Mouse (Mus musculus) 3T3-L1 (cell line): Measurements from ENCODE around the gene Gpr137b.
"Not testable (repeated sequence)": the region's sequence is repeated elsewhere in the genome, so short reads cannot be mapped to it uniquely, and the experiment has no call there.

ENCODE experiments used
- DNase-seq: peaks from one replicate; pipeline ENCODE4 v3.0.0-alpha.2; 2015; ENCODE audit warnings: low read depth, low spot score

Gene Gpr137b

DNA sequence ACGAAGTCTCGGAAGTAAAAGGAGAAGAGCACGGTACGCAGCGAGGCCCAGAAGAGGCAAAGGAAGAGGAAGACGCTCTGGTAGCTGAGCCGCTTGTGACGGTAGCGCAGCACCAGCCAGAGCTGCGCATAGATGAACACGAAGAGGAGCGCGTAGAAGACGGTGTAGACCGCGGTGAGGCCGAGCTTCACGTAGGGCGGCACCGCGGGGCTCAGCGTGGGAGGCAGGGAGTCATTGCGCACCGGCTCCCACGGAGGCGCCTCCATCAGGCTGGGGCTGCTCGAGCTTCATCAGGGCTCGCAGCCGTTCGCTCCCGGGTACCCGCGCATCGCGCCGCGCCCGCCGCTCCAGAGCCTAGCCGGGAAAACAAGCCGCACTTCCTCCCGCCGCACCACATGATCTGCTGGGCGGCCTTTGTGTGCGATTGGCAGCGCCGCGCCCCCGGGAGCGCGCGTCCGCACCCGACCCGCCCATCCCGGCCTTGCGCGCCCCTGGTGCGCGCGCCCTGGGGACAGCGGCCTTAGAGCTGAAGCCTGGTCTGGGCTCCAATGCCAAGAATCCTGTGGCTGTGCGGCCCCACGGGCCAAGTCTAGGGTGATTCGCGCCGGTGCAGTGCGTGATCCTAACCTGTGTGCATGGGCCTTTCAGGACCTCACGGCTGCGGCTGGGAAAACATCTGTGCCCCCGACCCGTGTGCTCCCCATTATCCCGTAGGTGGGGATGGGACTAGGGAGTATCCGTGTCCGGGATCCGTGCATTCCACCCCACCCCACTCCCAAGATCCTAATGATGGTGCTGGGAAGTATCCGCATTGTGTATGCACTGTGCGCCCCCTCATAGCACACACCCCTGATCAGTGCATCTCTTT lies at the start of gene Gpr137b:
Gpr137b (minus strand) TSS at position 787 of the 868 bp plus-strand sequence.
- peak; percentile 43 for DNase-seq

DNA sequence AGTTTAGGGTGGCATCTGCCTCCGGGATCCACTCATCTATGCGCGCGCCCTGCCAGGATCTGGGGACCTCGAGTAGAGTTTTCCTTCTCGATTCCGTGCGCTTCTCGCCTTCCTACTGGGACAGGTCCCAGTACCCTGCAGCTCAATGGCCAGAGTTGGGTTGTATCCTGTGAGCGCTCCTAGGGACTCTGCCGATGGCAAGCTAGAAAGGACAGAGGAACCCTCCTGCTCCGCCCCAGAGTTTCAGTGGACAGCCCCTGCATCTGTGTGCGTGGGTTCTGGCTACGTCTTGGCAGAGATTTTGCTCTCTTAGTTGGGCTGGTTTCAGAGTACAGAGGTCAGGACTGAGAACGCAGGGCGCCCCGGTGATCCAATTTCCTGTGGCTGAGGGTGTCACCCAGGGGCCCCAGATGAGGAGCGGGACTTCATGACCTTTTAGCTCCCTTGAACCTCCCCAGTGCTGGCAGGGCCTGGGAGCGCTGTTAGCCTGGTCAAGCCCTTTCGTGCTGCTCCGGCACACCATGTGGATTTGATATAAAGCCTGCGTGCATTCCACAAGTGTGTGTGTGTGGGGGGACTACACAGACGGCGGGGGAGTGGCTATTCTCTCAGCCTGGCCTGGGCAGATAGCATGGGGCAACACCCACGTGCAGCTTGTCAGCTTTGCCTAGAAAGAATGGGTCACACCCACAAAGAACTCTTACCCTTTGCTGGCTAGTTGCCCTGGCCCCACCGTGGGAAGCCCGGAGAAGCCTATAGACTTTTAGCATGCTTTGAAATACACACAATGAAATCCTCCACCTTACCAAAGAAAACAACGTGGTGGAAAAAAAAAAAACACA lies 44.5 kb upstream of the Gpr137b start:
- peak; percentile 73 for DNase-seq

DNA sequence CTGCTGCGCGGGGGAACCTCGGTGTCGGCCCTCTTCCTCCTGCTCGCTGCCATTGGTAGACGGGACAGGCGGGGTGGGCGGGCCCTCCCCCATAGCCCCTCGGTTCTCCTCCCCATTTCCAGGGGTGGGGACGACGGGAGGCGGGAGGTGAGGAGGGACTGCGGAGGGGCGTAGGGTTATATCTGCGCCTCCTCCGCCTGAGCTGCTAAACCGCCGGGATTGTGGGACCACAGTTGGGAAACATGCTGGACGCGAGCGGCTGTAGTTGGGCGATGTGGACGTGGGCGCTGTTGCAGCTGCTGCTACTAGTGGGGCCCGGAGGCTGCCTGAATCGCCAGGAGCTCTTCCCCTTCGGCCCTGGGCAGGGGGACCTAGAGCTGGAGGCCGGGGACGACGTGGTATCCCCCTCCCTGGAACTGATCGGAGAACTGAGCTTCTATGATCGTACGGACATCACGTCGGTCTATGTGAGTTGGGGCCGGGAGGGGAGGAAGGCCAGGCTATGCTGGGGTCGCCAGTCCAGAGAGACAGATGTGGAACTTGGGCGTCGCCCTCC lies 43.7 kb upstream of the Gpr137b start, which contains the start of gene Nid1:
Nid1 (plus strand) TSS at position 92 of the 556 bp plus-strand sequence.
- DNase-seq: peak; percentile 25

DNA sequence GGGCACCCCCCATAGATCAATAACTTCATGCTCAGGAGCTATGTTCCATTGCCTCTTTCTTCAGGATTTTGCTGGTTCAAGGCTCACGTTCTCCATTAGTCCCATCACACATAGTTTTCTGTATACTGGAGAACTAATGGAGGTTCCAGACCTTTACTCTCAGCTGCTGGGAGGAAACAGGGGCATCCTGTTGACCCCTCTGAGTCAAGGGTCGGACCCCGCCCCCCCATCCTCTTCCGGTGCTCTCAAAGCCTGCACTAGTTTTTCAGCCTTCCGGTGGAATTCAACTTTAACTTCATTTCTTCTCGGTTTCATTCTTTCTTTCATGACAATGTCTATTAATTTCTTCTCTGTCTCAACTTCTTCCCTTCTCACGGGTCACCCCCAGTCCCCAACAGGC lies 42.3 kb upstream of the Gpr137b start:
- DNase-seq: not testable (repeated sequence)

DNA sequence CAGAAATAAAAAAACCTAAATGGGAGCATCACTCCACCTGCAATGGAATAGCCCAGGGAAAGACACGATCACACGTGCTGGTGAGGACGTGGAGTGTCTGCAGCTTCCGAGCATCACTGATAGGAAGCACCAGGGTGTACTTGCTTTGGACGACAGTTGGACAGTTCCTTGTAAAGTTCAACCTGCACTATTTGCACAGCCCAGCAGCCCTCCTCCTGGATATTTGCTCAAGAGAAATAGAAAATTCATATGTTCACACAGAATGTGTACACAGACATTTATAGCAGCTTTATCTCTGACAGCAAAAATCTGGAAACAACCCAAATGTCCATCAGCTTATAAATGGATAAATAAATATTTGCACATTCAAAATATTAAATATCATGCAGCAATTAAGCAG lies 29.5 kb upstream of the Gpr137b start:
- DNase-seq: not testable (repeated sequence)

DNA sequence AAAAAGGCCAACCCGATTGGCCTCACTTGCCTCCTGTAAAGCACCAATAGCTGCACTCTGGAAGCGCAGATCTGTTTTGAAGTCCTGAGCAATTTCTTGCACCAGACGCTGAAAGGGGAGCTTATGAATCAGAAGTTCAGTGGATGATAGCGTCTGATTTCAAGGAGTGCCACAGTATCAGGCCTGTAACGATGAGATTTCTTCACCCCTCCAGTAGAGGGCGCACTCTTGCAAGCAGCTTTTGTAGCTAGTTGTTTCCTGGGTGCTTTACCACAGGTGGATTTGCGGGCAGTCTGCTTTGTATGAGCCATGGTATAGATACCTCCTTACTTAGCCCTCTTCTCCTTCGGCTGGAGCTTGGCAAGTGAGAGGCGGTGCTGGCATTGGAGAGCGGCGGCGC lies 25.0 kb upstream of the Gpr137b start:
- DNase-seq: not testable (repeated sequence)

DNA sequence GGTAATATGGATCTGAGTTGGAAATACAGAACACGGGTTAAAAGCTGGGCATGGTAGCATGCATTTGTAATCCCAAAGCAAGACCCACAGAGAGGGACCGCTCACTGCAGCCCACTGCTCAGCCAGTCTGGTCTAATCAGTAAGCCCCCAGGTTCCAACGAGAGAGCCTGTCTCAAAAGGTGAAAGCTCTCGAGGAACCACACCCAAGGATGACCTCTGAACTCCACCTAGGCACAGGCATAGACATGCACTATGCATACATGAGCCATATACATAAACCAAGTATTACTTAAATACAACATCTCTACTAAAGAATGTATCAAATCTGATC lies 22.2 kb upstream of the Gpr137b start:
- not testable (repeated sequence) for DNase-seq

DNA sequence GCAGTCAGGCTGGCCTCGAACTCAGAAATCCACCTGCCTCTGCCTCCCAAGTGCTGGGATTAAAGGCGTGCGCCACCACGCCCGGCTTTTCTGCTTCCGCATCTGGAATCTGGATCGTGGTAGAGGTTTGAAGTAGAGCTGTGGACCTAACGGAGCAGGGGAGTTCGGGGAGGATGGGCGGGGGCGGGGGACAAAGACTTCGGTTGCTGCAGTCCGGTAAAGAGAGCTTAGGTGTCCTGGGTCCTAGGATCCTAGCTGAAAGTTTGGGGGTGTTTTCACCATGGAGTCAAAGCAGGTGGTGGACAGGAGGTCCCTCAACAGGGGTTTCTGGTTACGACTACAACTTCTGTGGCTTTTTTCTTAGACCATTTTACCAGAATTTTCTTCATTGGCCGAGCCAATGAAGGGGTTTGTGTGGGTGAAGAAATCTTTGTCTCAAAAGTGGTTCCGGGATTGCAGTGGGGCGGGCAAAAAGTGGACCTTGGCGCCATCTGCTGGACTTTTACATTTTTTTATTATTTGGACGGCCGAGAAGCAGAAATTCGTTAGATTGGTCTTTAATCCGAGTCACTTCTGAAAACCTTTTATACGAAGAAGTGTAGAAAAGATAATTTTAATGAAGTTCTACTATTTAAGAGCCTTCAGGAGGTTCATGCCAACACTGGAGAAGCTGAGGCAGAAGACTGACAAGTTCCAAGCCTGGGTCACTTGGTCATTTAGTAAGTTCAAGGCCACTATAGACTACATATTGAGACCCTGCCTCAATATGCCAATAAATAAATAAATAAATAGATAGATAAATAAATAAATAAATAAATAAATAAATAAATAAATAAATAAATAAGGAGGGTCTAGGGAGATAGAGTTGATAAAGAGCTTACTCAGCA lies 21.5 kb upstream of the Gpr137b start:
- DNase-seq: peak; percentile 76

DNA sequence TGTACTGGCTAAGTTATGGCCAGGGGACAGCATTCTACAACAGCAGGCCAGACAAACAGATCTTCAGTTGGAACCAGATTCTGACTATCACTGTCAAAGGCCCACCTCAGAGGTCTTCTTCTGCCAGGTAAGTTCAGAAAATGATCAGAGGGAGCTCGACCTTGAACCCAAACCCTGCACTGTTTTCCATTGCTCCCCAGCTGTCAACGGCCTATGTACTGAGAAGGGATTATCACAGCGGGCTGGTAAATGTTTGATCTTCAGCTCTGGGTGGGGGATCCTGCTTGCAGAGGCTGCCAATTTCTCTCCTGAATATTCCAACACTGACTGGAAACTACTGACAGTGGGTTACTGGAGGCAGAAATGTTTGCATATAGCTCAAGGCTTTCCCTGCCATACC lies 20.4 kb upstream of the Gpr137b start:
- DNase-seq: no peak

DNA sequence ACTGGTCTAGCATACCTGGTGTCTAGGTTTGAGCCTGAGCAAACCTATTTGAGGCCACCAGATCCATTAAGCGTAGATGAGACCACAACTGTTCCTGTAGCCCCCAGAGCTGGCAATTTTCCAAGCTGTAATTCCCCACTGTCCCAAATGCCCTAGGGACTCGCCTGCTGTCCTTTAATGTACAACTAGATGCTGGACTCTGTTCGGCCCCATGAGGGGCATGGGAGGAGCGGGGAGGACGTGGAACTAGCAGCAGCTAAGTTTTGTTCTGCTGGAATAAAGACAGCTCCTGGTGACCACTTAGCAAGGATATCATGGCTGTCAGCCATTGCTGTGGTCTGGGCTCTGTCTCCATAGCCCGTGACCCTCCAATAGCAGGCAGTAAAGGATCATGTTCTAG lies 11.7 kb upstream of the Gpr137b start:
- not testable (repeated sequence) for DNase-seq

DNA sequence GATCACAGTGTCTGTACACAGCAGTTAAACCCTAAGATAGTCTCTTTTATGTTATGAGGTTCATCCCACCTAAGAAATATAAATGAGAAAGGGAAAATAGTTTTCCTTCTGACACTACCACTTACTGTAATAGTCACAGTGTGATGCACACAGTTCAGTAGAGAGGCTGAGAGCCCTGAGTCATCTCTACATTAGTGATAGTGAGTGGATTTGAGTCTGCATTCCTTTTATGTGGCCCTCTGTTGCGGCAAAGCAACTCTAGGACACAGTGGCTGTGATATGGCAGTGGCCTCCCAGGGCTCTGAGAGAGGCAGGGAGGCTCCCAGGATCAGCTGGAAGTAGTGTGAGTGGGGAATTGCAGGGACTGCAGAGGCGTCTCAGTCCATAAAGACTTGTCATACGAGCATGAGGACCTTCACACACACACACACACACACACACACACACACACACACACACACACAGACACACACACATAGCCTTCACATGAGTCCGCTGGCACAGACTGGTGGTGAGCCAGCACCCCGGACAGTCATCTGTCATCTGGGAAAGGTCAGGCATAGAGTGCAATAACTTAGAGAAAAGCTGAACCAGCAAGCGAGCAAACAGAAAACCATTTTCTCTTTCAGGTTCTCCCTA lies 10.8 kb upstream of the Gpr137b start:
- not testable (repeated sequence) for DNase-seq

DNA sequence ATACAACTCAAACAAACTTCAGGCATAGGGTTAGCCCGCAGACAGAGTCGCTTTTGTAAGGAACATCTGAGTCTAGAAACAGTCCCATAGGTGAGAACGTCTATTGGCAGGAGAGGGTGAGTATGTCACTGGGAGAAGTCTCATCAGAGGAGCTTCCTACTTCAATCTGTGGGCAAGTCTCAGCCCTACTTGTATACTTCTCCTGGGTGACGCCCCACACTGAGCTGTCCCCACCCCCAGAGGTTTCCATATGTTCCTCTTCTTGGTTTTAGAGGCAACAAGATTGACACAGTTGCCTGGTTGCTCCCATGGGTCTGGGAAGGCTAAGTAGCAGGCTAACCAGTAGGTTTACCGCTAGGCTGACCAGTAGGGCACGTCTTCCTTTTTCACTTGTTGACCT lies 10.0 kb upstream of the Gpr137b start:
- not testable (repeated sequence) for DNase-seq

DNA sequence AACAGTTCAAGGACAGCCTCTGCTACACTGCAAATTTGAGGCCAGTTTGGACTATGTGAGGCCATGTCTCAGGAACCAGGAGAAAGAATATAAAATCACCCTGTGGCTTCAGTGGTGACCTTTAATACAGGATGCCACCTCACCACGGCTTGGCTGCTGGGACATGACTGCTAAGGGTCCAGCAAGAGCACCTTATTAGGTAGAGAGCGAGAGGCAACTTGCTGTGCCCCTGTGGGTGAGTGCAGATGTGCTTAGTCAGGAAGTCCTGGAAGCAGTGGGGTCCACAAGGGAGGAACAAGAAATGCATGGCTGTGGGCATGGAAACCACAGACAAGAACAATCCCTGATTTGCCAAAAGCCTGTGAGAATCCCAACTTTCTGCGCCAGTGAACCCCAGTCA lies 9.6 kb upstream of the Gpr137b start:
- not testable (repeated sequence) for DNase-seq

DNA sequence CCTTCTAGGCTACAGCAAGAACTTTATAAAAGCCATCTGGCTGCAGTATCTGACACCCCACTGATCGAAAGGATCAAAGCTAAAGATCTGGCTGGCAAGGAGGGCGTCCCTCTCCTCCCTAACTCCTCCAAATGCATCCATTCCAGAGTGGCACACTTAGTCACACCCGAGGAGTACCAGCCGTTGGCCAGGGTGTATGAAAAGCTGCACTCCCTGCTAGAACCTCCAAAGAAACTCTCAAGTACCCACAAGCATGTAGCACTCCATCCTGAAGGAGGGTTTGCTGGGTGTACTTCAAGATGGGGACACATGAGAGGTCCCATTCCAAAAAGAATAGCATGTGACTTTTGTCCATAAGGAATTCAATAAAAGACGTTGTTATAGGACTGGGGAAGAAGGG lies 9.0 kb upstream of the Gpr137b start:
- DNase-seq: not testable (repeated sequence)

DNA sequence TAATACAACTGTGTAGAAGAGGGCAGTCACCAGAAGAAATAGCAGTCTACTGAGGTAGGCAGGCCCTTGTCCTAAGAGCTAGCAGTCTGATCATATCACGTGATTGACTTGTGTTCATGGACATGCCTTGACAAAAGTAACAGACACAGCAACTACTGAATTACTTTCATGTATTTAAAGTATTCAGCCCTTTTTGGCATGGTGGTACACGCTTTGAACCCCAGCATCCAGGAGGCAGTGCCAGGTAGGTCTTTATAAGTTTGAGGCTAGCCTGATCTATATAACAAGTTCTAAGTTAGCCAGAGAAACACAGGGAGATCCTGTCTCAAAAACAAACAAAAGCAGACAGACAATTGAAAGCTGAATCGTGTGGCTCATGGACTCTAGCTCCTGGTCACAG lies 7.0 kb upstream of the Gpr137b start:
- not testable (repeated sequence) for DNase-seq

DNA sequence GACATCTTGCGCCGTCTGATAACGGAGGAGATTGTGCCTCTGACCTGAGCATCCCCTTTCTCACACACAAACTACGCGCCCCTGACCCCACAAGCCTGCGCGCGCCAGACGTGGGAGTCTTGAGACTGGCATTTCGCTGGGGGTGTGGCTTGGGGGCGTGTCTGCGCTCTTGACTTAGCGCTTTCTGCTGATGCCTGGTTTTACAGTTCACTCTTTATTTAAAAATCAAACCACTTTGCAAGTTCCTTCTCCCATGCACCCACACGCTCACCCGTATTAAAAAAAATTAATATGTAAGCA lies 232 bp upstream of the Gpr137b start:
- peak; percentile 58 for DNase-seq

DNA sequence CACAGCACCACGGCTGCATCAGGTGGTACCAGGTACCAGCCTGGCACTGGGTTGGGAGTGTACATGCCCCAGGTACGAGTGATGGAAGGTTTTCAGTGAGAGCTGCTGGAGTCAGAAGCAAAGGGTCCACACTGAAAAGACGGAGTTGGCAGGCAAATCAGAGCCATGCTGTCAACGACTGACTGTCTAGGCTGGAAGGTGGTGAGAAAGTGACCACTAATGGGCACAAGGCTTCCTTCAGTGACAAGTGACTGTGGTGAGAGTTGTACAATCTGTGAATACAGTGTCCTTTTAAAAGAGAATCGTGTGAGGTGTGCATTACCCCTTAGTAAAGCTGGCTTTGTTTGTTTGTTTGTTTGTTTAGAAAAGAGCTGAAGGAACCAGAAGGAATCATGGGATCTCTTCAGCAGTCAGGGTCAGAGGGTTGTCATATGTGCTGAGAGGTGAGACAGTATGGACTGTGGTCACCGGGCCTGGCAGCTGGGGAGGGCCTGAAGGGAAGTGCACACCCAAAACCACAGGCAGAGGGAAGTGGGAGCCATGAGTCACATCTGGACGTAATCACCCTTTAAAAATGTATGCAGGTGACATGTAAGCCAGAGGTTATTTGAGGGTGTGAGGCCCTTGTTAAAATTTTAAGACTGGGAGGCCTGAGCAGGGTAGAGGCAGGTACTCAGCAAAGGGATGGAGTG lies 15.5 kb downstream of the Gpr137b start:
- not testable (repeated sequence) for DNase-seq

DNA sequence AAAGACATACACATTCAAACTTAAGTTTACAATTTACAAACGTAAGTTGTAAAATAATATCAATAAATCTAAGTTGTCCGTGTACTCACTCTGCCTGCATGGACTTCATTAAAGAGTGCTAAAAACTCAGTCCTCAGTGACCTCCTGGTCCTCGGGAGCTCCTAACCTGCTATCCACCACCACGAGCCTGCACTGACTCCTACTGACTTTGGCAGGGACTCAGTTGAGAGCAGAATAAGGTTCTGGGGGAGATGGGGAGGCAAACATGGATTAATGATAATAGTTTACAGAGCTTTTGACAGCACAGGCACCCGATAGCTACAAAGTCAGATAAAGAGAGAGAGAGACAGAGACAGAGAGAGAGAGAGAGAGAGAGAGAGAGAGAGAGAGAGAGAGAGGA lies 16.6 kb downstream of the Gpr137b start:
- no peak for DNase-seq

DNA sequence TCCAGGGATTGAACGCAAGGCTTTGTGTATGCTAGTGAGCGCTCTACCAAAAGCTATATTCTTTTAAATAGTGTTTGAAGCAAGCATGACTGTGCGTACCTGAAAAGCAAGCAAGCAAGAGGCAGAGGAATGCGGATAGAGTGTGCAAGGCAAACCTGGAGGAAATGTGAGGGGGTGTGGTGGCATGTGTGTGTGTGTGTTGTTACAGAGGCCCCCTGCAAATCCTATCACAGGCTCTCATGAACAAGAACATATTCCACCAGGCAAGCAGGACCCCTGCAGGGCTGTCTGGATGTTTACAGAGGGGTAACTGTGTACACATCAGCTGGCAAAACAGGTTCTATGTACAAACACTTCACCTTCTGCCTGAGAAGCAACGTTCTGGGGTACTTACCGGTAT lies 19.8 kb downstream of the Gpr137b start:
- not testable (repeated sequence) for DNase-seq

DNA sequence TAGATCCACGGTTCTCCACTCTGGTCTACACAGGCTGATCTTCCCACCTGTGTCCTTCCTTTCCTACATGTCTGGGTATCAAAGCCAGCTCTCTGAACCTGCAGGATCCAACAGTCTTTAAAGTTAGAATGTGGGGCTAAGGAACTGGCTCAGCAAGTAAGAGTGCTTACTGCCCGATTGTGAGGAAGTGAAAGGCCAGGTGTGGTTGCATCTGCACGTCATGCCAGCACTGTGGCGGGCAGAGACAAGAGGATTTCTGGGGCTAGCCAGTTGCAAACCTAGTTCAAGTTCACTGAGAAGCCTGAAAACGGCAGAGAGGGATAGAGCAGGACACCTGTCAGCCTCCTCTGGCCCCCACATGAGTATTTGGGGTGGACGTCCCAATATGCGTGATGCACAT lies 22.4 kb downstream of the Gpr137b start:
- not testable (repeated sequence) for DNase-seq
